Mouse (Mus musculus) cerebellum, adult 8-10 months (tissue): ENCODE measurements around the gene Fbxo9.
"Not testable (repeated sequence)": the region's sequence is repeated elsewhere in the genome, so short reads cannot be mapped to it uniquely, and the experiment has no call there.

ENCODE experiments used
- DNase-seq: peaks from one replicate; pipeline ENCODE4 v3.0.0; 2022

Gene Fbxo9

GRCm38 (mm10) chr9:78108796-78109239 lies at the start of gene Fbxo9, which contains the start of gene Ick:
Fbxo9 (minus strand) TSS chr9:78109065.
Ick (plus strand) TSS chr9:78109192.
- peak; percentile 86 for DNase-seq

GRCm38 (mm10) chr9:78157221-78157620 lies 48.4 kb upstream of the Fbxo9 start:
- no peak for DNase-seq

- DNase-seq, result no peak
Measured at GRCm38 (mm10) chr9:78154211-78154977, 45.5 kb upstream of the Fbxo9 start.

GRCm38 (mm10) chr9:78149770-78150169 lies 40.9 kb upstream of the Fbxo9 start:
- not testable (repeated sequence) for DNase-seq

- no peak for DNase-seq
Measured at GRCm38 (mm10) chr9:78148149-78148548, 39.3 kb upstream of the Fbxo9 start.

GRCm38 (mm10) chr9:78146627-78147026 lies 37.8 kb upstream of the Fbxo9 start:
- DNase-seq, result no peak

- no peak for DNase-seq
Measured at GRCm38 (mm10) chr9:78146099-78146498, 37.2 kb upstream of the Fbxo9 start.

GRCm38 (mm10) chr9:78139463-78139862 lies 30.6 kb upstream of the Fbxo9 start:
- no peak for DNase-seq

- DNase-seq, result no peak
Measured at GRCm38 (mm10) chr9:78138044-78138676, 29.3 kb upstream of the Fbxo9 start.

- DNase-seq, result no peak
Measured at GRCm38 (mm10) chr9:78135658-78136057, 26.8 kb upstream of the Fbxo9 start.

GRCm38 (mm10) chr9:78126643-78127042 lies 17.8 kb upstream of the Fbxo9 start:
- no peak for DNase-seq

- DNase-seq, result no peak
Measured at GRCm38 (mm10) chr9:78126007-78126406, 17.1 kb upstream of the Fbxo9 start.

- no peak for DNase-seq
Measured at GRCm38 (mm10) chr9:78124297-78124696, 15.4 kb upstream of the Fbxo9 start.

- DNase-seq, result no peak
Measured at GRCm38 (mm10) chr9:78122939-78123712, 14.3 kb upstream of the Fbxo9 start.

- DNase-seq, result no peak
Measured at GRCm38 (mm10) chr9:78121985-78122384, 13.1 kb upstream of the Fbxo9 start.

GRCm38 (mm10) chr9:78121358-78121757 lies 12.5 kb upstream of the Fbxo9 start:
- no peak for DNase-seq

GRCm38 (mm10) chr9:78117690-78118089 lies 8.8 kb upstream of the Fbxo9 start:
- no peak for DNase-seq

GRCm38 (mm10) chr9:78115746-78116145 lies 6.9 kb upstream of the Fbxo9 start:
- DNase-seq, result no peak

GRCm38 (mm10) chr9:78113538-78113885 lies 4.6 kb upstream of the Fbxo9 start:
- DNase-seq, result no peak

GRCm38 (mm10) chr9:78112770-78113537 lies 4.1 kb upstream of the Fbxo9 start:
- peak; percentile 92 for DNase-seq

- no peak for DNase-seq
Measured at GRCm38 (mm10) chr9:78111456-78111855, 2.6 kb upstream of the Fbxo9 start.

- DNase-seq, result peak; percentile 23
Measured at GRCm38 (mm10) chr9:78109656-78110055, 791 bp upstream of the Fbxo9 start.
